Mouse (Mus musculus) embryonic fibroblast, embryonic 13.5 days (primary cell): ENCODE results near the gene Gab1.

Experiments
- CTCF ChIP-seq: IDR thresholded peaks from 2 replicates; pipeline ENCODE4 v1.5.1; 2011; ENCODE audit warnings: mild to moderate bottlenecking, control low read depth, low read length, moderate library complexity, borderline replicate concordance; ENCODE audit not compliant: insufficient read depth
- POLR2A ChIP-seq: IDR thresholded peaks from 2 replicates; pipeline ENCODE4 v1.6.1; 2011; ENCODE audit warnings: low read depth, mild to moderate bottlenecking, control low read depth, low read length, moderate library complexity

GRCm38 (mm10) chr8:80894528-80894927, 14.2 kb upstream of the Gab1 start:
- TF ChIP-seq CTCF (no peak), POLR2A (no peak)
